Mouse (Mus musculus): Measurements from ENCODE around the gene Foxo6.

The Foxo6 gene

DNA sequence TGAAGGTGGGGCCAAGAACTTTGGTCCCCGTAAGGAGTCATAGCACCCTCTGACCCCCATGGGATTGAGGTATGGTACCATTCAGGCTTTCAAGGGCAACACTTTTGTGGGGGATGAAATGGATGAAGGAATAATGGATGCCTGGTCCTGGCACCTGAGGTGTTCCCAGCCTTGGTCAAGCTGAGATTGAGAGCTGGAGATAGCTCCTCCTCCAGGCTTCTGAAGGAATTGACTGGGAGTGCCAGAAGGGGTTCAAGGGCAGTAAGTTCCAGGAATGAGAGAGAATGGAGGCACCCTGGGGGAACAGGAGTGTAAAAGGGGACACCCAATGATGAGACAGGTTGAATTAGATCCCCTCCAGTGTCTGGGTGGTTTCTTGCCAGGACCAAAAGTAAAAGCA lies 3.0 kb downstream of the Foxo6 start:
- DNase-seq (ENCODE audit: low read depth, low spot score): no peak

- DNase-seq (ENCODE audit: low read depth, low spot score): peak; percentile 27
Observed at GRCm38 (mm10) chr4:120283141-120283540, 4.0 kb downstream of the Foxo6 start.

GRCm38 (mm10) chr4:120282568-120283091 lies 4.5 kb downstream of the Foxo6 start:
- peak; percentile 42 for DNase-seq (ENCODE audit: low read depth, low spot score)

DNA sequence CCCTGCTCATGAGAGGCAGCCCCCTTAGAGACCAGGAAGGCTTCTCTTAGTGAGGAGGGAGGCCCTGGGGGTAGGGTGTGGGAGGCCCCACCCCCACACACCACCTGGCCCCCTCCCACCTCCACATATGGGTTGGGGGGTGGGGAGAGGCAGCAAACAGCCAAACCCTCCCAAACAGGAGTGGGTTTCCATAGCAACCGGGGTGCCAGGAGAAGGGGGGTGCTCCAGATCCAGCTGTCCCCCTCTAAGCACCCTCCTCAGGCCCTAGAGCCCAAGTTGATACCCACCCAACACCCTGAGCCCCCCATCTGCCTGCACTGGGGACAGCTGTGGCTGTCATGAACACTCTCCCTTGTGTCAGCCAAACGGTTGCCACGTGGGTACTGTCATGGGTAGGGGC lies 6.1 kb downstream of the Foxo6 start:
- DNase-seq (ENCODE audit: low read depth, low spot score): no peak

GRCm38 (mm10) chr4:120280432-120280831 lies 6.7 kb downstream of the Foxo6 start:
- no peak for DNase-seq (ENCODE audit: low read depth, low spot score)

DNA sequence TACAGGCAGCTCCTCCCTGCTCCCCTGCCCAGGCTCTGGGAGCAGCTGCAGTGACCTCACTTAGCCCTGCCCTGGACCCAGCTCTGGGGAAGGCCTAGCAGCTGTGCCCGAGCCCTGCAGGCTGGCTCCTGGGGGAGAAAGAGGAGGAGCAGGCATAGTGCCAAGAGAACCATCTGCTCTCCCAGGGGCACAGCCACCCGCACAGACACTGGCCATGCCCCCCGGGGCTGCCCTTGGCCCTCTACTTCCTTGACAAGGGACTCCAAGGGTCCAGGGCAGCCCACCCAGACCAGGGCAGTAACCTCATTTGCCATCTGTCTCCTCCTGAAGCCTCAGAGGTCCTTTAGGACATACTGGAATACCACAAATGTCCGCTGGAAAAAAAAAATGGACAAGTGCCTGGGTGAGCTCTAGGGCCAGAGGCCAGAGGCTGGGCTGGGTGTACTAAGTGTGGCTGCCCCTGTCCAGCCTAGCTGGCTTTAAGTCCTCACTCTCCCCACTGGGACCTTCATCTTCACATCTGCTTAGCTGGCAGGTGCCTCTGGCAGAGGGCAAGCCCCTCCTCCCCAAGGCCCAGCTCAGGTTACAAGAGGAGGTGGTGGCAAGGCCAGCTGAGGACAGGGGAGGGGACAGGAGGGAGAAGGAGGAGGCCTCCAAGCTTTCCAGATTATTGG lies 9.8 kb downstream of the Foxo6 start:
- no peak for DNase-seq (ENCODE audit: low read depth, low spot score)

DNA sequence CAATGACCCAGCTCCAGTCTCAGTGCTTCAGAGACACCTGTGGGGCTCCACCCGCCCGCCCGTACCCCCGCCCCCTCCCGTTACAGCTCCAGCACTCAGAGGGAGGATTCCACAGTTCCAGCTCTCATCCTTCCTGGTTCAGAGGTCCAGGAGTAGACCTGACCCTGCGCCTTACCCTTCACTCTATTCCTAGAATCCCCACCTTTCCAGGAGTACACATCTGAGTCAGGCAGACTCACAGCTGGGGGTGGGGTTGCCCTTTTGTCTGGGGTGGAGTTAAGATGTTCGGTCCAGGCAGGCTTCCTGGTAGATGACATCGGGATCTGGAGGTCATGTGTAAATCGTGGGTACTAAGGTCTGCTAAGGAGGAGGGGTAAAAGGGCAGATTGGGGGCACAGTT lies 11.7 kb downstream of the Foxo6 start:
- DNase-seq (ENCODE audit: low read depth, low spot score): no peak

- no peak for DNase-seq (ENCODE audit: low read depth, low spot score)
Observed at GRCm38 (mm10) chr4:120273594-120273993, 13.6 kb downstream of the Foxo6 start.

DNA sequence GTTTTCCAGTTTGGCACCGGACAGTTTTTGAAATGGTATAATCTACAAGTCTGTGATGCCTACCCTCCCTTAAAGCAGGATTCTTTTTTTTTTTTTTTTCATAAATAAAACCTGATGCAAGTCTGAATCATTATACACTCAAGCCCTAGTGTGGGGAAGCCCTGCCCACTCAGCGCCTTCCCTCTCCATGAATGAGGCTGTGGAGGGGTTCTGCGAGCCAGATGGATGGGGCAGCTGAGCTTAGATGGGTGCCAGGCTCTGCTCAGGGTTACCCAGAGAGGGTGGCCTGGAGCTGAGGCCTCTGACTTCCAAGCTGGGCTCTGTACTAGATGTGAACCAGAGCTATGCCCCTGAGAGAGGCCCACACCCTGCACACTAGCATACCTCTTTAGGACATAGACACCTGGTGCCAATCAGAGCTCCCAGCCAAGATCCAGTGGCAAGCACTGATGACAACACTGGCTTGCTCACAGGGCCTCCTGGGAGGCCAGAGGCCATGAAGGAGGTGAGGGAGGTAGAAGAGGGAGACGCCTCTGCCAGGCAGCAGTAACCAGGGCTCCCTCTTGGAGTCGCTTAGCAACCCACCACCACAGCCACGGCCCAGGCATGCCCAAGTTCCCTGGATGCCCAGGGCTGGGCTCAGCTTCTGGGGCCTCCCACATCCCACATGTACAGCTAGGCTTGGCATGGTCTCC lies 15.1 kb downstream of the Foxo6 start:
- no peak for DNase-seq (ENCODE audit: low read depth, low spot score)

- DNase-seq (ENCODE audit: low read depth, low spot score): no peak
Observed at GRCm38 (mm10) chr4:120271208-120271607, 15.9 kb downstream of the Foxo6 start.

GRCm38 (mm10) chr4:120270937-120271199 lies 16.3 kb downstream of the Foxo6 start:
- DNase-seq (ENCODE audit: low read depth, low spot score): no peak

DNA sequence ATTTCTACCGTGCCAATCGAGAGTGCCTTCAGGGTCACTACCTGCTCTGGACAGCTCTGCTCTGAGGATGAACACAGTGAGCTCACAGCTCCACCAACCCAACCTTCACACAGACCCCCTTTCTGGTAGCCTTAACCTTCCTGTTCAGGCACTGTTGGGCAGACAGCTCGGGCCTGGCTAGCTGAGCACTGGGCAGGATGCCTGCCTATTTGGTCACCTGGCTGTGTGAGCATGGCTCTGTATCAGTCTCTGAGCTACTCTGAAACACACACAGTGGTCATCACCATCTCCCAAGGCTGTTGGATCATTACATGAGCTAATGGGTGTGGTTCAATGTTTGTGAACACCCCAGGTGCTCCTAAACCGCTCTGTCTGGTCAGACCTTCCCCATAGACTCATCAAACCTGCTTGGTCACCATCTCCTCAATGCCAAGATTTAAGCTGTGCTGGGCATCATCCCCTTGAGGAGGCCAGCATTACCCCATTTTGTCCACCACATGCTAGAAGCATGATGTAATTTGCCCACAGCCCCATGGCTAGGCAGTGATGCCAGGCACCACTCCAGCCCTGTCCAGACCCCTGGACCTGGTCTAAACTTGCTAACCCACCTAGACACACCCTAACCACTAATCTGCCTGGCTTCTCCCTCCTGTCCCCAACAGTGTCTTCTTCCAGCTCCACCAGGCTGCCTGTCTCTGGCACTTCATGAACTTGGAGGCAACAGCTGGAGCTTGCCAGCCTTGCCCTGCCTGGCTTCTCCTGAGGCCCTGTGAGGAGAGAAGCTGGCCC lies 16.8 kb downstream of the Foxo6 start:
- no peak for DNase-seq (ENCODE audit: low read depth, low spot score)

DNA sequence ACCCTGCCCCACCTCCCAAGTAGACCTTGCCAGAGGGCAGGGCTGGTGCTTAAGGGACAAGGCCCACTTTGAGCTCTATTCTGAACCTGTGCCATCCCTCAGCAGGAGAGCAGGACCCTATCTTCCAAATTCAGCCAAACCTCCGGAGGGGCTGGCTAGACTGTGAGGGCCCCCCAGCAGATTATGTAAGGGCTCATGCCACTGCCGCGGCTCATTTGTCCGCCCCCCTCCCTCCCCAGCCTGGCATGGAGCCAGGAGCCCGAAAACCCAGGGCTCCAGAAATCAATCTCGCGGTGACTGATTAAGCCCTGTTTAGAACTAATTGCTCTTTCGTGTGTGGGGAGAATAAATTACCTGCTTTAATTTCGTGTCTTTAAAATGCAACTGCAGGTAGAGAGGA lies 17.7 kb downstream of the Foxo6 start:
- DNase-seq (ENCODE audit: low read depth, low spot score): no peak

- no peak for DNase-seq (ENCODE audit: low read depth, low spot score)
Observed at GRCm38 (mm10) chr4:120268214-120269061, 18.7 kb downstream of the Foxo6 start.

DNA sequence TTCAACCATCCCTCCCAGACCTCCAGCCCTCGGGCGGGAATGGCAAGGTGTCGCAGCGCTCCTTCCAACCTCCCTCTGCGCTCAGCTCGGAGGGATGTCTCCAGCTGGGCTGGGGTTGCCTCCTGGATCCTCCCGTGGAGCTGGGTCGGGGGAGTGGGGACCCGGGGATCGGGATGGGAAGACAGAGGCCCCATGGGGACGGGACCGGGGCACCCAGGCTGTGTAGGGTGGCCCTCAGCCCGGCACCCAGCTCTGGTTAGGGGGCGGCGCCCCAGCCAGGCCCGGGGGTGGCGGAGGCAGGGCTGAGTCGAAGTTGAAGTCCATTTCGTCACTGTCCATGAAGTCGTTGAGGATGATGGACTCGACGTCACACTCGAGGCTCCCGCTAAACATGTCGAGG lies 19.5 kb downstream of the Foxo6 start:
- no peak for DNase-seq (ENCODE audit: low read depth, low spot score)

DNA sequence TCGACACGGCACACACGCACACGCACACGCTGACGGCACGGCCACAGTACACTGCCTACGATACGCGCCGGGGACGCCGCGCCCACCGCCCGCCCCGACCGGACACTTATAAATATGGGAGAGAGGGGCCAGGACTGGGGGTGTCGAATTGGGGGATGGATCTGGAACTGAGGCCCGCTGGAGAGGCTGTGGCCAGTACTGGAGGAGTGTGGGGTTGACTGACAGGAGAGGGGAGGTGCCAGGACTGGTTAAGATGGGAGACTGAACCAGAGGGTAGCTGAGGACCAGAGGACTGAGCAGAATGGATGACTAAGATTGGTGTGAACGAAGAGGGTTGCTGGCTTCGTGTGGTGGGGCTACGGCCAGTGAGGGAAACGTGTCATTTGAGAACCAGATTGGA lies 20.0 kb downstream of the Foxo6 start:
- DNase-seq (ENCODE audit: low read depth, low spot score): no peak

- DNase-seq (ENCODE audit: low read depth, low spot score): no peak
Observed at GRCm38 (mm10) chr4:120264105-120264504, 23.0 kb downstream of the Foxo6 start.

DNA sequence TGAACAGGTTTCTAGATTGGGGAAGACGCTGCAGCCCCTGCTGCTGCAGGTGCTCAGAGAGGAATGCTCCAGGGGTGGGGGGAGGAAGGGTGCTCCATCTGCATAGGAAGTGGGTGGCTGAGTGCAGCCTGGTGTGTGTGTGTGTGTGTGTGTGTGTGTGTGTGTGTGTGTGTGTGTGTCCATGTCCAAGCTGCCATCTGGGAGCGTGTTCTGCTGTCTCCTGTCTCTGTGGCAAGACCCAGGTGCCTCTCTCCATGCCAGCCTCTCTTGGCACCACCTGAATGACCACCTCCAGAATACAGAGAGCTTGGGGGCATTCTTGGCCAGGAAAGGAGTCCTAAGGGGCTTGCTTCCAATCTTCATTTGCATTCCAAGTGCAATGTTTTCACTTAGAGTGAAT lies 24.4 kb downstream of the Foxo6 start:
- no peak for DNase-seq (ENCODE audit: low read depth, low spot score)

GRCm38 (mm10) chr4:120262206-120262605 lies 24.9 kb downstream of the Foxo6 start:
- no peak for DNase-seq (ENCODE audit: low read depth, low spot score)

DNA sequence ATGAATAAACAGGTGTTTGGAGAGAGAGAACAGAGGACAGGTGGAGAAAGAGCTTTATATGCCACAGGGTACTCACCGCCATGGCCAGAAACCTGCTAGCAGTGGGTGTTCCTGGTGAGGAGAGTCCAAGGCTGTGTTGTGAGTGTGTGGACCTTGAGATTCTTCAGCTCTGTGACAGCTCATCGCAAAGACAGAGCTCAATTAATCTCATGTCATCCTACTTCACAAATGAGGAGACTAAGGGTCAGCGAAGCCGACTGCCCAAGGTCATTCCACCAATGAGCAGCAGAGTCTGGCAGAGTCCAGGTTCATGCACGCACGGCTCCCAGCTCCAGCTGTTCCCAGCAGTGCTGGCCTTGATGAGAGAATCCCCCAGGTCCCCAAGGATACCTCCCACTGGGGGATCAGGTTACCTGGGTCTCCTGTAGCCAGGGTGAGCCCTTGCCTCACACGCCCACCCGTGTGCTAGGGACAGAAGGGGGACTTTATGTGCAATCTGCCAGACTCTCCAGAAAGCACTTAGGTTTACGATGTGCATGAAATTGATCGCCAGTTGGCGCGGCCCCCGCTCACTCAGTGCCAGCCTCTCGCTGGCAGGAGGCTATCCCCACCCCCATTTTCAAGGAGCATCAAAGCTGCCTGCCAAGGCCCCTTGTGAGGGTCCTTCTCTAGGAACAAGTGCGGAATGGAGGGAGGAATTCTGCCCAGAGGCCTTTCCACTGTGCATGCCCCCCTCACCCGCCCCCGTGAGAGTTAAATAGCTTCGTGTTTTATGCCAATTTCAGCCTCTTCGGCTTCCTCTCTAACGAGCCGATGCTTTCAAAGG lies 27.6 kb downstream of the Foxo6 start:
- DNase-seq (ENCODE audit: low read depth, low spot score): no peak

GRCm38 (mm10) chr4:120248800-120249261 lies 38.3 kb downstream of the Foxo6 start:
- no peak for DNase-seq (ENCODE audit: low read depth, low spot score)

Measured in CD4-positive helper T cell, adult 2 months (primary cell).